Mouse (Mus musculus) kidney, postnatal 4 days (tissue): ENCODE results near the gene Ddr1.
A peak's percentile ranks its signal among the peaks of the same experiment; 100 is the strongest.

ENCODE experiments used
- DNase-seq, 2 experiments: peaks; one replicate each; pipeline ENCODE4 v3.0.0; 2021; ENCODE audit warnings: mixed read lengths in 2 of 2

Ddr1 gene

DNA sequence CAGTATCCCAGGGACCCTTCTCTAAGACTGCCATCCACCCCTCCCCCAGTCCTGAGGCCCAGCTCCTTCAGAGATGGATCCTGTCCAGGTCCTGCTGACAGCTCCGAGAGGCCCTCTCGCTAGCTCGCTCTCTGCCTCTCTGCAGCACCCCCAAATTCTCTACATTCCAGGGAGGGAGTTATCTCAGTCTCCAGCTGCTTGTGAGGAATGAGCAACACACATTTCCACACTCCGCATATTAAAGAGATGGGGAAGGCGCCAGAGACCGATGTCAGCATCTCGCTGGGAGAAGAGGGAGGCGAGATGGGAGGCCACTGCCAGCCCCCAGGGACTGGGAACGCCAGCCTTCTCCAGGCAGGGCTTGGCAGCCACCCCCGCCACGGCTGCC lies 15.9 kb upstream of the Ddr1 start:
- DNase-seq: peak; percentile 66 to 71

DNA sequence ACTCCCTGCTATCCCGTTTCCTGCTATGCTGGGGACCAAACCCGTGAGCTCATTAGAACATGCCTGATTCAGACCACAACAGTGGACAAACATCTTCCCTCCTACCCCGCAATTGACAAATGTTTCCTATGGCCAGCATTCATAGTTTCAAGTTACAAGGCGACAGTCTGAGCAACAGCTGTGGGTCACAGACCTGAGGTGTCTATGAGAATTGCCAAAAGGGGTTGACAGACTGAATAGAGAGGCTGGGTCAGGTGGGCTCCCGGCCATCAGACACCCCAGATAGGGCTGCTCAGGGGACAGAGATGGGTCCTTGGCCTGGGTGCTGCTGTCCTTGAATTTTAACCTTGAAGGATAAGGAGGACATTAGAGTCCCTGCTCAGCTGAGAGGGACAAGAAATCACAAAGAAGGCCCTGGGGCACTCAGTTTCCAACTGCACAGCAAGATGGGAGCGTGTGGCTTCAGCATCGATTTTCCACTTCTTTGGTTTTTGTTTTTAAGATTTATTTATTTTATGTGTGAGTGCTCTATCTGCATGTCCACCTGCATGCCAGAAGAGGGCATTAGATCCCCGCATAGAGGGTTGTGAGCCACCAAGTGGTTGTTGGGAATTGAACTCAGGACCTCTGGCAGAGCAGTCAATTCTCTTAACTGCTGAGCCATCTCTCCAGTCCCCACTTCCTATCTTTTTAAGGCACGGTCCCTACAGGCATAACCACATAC lies 15.4 kb upstream of the Ddr1 start:
- DNase-seq: no peak

DNA sequence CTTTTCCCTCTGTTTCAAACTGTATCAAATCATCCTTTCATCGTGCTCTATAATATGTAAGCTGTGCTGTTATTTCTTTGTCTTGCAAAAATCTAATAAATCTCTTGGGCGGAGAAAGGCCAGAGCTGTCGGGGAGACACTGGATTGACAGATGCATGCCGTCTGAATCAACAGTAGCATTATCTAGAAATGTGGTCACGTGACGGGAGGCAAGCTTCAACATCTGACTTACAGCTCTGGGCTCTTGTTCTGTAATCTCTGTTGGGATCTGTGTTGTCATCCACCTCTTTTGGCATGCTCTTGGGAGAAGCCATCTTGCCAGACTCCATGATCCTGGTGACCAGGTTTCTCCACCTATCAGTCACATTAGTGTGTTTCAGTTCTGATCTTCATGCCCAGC lies 12.7 kb upstream of the Ddr1 start:
- DNase-seq: no peak

DNA sequence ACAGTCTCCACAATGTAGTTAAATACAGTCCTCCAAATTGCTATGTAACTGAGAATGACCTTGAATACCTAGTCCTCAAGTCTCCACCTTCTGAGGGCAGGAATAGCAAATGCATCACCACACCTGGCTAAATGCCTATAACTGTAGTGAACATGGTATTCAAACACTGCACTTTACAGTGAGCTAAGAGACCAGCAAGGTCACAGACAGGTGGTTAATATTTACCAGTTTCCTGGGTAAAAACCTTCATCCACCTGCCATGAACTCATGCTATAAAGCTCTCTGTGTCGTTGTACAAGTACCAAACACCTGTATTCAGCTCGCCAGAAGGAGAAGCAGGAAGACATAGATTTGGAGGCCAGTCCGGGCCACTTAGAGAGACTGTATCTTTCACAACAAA lies 11.7 kb upstream of the Ddr1 start:
- DNase-seq: no peak

DNA sequence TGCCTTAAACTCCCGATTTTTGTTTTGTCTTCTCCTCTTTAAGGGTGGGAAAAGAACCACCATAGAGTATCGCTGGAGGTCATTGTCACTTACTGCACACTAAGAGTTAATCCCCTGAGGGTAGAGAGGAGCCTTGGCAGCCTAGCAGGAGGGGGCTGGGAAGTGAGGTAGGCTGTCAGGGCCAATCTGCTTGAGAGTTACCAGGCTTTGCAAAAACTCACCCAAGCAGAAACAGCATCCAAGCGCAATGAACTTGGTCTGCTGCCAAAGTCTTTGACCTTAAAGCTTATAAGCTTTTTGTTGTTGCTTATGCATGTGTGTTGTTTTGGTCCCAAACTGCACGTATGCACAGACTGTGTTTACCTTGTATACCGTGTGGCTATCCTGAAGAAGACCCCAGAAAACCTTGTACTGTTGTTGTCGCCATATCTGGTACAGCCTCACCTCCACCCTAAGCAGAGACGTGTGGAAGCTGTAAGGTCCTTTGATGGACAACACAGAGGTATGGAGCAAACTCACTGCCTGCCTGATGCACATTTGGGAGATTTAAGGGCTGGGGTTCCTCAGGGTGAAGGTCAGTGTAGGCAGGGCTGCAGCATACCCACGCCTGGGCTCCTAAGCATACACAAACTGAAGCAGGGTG lies 6.4 kb upstream of the Ddr1 start:
- peak; percentile 65 to 78 for DNase-seq

DNA sequence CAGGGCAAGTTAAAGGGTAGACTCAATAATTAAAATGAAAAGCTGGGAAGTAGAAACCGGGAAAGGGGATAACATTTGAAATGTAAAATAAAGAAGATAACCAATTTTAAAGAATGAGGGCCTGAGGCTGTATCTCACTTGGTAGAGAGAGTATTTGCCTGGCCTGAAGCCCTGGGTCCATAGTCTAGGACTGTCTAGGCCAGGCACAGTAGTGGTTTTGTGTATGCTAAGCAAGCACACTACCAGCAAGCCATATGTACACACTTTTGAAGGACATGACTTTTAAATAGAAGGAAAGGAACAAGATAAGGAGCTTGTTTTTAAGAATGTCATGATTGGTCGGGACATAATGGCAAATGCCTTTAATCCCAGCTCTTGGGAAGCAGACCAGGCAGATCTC lies 4.2 kb upstream of the Ddr1 start:
- DNase-seq: no peak

DNA sequence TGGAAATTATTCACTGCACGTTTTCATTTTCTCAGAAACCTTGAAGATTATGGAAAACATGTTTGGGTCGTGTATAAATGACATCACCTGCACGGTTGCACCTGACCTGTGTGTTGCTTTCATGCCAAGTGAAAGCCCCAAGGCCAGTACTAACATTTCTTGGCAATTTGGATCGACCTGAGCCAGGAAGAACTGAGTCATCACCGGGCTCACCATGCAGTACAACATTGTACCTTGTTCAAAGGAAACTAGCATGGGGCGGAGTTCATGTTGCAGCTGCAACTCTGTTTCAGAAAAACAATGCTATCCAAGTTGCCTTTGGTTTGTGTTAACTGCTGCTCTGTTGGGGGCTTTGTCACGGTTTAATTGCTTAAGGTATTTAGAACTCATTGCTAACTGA lies 3.5 kb upstream of the Ddr1 start:
- DNase-seq: peak in 1 of 2 experiments; percentile 24

DNA sequence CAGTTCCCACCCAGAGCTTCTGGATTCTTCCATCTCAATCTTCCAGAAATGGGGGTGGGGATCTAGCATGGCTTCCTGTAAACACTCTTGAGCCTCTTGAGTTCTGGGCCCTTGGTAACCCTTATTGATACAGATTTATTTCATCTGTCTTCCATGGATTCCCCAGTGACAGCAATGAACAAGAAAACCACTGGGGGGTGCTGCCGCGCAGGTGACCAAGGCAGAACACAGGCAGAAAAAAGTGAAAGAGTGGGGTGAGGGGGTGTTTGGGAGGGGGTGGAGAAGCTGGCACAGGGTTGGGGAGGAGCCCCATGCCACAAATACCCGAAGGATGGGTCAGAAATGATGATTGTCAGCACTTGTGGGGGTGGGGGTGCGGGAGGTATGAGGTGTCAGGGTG lies 1.4 kb upstream of the Ddr1 start:
- DNase-seq: peak; percentile 77 to 83

DNA sequence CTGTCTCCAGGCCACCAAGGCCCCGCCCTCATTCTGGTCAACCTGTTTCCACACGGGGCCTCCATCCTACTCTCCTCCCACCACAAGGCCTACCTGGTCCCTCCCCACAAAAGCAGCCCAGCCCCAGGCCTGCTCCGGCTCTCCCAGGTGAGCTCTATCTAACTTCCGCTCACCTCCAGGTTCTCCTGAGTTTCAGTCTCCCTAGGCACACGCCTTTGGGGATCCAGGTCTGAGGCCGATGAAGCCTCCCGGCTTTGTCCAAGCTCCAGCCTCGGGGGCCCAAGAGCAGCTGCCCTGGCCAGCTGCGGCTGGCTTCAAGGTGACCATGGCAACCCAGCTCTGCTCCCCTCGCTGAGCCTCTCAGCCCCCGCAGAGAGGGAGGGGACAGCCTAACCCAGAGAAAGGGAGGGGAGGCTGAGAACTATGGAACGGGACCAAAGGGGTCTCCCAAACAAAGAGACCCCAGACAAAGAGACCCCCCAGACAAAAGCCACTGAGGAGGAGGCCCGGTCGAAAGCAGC lies 610 bp downstream of the Ddr1 start:
- DNase-seq: peak; percentile 68 to 78

DNA sequence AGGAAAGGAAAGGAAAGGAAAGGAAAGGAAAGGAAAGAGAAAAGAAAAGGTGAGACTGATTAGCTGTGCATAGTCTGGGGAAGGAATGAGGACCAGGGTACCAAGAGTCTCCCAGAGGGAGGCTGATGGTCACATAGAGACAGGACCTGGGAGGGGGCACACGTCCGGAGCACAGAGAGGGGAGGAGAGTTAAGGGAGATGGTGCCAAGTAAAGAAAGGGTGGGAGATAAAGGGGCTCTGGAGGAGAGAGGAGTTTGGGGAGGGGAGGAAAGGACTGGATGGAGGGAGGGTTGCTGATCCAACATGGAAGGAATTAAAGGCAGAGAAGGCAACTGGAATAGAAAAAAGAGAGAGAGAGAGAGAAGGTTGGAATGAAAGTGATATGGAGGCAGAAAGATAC lies 1.4 kb downstream of the Ddr1 start:
- DNase-seq: no peak

DNA sequence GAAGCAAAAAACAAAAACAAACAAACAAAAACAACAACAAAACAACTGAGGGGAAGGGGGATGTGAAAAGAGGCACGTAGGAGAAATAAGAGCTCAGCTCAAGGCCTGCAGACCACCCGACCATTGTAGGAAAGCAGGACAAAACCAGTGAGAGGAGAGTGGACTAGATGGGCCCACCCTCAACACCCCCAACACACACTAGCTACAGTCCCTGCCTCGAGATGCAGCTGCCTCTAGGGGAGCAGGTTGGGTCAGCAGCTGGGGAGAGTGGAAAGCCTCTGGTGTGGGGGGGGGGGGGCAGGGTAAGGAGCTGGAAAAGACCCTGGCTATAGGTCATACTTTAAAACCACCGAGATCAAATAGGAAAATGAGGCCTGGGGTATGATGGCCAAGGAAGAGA lies 1.8 kb downstream of the Ddr1 start:
- no peak for DNase-seq

DNA sequence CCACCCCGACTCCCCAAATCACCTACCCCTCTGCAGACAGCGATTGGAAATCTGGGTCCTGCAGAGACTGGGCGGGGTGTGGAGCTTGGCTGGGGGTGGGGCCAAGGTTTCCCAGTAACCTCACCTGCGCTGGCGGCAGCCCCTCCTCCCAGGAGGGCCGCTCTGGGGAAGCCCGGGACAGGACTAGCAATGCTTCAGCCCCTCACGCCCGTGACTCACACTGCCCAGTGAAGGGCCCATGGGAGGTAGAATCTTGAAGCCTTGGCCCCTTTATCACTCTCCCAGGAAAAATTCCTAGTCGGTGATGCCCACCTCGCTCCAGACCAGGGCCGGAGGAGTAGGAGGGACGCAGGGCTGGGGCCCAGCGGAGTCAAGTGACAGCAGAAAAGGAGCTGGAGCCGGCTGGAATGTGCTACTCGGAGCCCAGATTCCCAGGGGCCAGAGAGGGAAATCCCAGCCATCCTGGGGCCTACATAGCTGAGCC lies 2.4 kb downstream of the Ddr1 start:
- peak; percentile 78 to 88 for DNase-seq

DNA sequence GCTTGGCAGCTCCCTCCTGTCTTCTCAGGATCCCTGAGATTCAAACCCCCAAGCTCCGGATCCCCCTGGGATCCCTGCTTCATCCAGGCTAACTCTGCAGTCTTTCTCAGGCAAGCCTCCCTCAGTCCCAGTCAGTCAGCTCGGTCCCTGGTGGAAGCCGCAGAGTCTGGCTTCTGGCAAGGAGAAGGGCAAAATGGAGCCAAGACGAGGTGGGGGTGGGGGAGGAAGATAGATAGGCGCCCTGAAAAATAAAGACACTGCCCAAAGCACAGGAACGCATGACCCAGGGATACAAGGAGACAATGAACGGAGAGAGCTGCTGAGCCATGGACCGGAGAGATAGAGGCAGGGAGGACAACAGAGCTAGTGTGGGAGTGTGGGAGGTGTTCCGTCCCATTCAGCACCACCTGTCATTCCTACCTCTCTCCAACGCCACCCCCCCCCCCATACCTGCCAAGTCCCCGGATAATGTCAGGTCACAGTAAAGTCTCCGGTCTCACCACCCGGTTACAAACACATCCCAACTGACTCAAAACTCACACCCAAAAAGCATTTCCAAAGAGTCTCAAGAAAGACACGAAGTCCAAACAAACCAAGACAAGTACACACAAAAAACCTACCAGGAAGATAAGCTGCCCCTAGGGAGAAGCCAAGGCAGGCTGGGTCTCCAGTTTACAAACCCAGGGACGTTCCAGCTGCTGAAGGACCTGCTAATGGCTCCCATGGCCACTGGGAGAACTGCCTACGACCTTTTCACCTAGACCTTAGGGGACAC lies 3.0 kb downstream of the Ddr1 start:
- DNase-seq: peak; percentile 51 to 66

DNA sequence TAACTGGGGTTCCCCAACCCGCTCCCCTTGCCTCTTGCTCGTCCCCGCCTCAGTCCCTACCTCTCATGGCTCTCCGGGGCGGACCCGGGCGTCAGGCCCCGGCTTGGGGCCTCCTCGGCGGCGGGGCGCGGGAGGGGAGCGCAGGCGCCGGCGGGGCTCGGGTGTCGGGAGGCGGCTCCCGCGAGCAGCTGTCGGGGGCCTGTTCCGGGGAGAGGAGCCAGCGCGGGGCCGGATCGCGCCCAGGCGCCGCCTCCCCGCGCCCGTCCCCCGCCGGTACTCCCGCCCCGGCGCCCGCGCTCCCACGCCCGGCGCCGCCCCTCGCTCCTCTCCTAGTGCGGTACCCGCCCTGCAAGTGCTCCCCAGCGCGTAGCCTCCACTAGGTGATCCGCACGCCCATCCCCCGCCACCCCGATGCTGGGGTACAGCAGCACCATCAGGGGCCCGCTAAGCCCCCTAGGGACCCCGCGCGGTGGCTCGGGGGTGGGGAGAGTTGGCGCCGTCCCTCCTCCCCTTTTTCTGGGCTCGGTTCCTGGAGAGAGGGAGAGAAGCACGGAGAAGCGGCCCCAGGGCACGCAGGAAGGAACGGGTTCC lies 4.0 kb downstream of the Ddr1 start:
- peak; percentile 86 to 91 for DNase-seq

DNA sequence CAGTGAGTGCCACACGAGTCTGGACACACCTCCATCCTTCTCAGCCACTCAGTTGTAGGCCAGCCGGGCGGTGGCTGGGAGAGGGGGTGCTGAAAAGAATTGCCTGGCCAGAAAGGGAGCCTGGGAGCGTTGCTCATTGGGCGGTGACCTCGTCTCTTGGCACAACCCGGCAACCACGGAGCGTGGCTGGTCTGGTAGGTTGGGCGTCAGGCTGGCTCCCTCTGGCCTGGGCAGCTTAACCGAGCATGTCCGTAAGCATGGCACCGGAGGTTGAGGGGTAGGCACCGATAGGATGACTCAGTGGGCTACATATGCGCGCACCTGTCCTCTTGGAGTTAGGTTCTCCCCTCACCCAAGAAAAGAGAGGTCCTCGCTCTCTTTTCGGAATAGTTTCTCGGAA lies 4.5 kb downstream of the Ddr1 start:
- DNase-seq: peak; percentile 84 to 92

DNA sequence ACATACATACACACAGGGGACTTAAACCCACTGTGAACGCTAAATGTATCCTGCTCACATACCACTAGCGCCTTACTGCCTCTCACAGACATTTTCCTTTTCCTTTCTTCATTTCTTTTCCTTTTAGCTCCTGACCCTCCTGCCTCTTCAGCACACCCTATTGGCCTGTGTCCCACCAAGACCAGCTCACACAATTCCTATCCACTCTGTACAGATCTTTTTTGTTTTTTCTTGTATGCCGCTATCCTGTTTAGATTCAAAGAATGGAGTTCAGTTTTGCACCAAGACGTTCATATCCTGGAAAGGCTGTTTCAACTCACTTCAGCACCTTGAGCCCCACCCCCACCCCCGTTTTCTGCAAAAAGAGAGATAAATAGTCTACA lies 5.9 kb downstream of the Ddr1 start:
- DNase-seq: no peak

DNA sequence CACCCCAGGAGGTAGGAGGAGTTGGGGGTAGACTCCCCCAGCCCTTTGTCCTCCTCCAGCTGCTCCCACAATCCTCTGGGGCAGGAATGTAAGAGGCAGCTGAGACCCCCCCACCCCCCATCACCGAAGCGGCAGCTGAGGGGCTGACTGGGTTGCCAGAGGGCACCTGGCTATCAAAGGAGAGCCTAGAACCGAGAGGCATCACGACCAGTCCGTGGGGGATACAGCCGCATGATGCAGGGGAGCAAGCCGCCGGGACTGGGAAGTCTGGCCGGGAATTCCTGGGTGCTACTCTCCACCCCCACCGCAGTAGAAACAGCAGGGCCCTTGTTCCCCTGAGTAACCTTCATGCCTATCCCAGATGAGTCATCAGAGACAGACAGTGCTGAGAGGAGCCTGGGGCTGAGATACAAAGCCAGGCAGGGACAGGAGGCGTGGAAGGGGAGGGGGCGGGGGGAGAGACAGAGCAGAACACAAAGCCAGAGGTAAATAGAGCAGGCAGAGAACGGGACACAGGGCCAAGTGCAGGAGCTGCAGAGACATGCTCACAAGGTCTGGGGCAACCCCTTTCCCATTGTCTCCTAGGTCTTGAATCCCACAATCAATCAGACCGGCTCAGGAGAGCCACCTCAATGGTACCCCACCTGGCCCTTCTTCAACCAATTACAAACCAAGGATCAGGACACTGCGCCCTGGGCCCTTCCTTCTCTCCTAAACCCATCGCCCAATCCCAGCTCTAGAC lies 6.5 kb downstream of the Ddr1 start:
- peak; percentile 54 to 69 for DNase-seq

DNA sequence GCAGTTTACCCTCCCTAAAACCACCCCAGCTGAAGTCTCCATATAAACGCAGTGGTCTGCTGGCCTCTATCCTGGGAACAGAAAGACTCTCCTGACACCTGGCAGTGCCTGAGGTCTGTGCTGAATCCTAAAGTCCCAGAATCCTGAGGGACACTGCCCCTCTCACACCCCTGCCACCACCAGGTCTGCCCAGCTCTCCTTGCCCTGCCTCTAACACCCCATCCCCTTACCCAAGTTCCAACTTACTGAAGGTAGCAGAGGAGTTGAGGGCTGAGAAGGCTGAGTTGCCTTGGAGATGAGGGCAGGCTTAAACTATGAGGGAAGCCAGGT lies 7.0 kb downstream of the Ddr1 start:
- no peak for DNase-seq

DNA sequence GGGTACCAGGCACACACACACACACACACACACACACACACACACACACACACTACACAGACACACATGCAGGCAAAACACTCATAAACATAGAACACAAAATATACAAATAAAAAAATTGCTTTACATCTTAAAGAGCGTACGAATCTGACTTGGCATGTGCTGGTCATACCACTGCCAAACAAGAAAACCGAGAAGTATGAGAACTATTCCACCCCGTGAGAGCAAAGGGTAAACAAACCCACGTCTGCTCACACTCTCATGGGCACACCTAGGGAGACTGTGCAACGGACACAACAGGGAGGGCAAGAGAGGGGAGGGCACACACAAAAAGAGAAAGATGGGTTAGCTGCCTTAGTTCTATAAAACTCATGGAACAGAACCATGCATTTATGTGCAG lies 7.7 kb downstream of the Ddr1 start:
- DNase-seq: no peak

DNA sequence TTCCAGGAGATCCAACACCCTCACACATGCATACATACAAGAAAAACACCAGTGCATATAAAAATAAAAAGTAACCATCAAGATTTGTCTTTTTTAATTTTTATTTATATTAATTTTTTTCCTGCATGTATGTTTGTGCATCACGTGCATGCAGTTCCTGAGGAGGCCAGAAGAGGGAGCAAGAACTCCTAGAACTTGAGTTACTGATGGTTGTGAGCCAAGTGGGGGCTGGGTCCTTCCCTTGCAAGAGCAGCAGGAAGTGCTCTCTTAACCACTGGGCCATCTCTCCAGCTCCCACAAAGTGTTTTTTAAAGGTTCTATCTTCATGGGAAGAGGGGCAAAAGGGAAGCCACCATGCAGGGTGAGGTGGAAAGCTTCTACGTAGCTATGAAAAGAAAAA lies 9.1 kb downstream of the Ddr1 start:
- peak; percentile 81 to 84 for DNase-seq

DNA sequence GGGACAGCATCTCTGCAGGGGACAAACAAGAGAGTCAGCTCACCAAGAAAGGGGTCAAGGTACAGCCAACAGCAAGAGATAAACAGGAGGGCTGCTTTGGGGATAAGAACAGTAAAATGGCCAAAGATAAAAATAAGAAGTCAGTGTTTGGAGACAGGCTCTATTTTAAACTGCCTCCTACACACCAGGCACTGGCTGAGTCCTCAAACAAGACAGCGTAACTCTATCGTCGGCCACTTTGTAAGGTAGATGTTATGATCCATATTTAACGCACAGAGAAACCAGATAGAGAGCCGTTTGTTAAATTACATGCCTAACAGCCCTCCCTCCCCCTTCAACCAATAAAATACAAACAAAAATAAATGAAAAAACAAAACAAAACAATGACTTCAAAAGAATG lies 10.5 kb downstream of the Ddr1 start:
- DNase-seq: no peak

DNA sequence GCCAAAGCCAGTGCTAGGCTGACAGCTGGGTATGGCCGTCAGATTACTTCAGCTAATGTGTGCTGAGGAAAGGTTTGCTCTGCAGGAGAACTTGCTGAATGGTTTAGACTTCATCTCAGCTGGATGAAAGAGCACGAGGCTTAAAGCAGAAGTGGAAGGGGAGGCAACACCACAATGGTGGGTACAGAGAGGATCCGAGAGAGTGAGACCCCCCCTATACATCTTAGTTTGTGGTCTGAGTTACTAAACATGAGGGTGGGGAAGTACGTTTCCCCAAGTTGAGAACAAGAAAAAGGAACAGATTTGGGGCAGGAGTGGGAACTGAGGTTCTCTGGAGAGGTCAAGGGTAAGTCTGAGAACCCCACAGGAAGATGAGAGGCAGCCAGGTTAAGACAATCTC lies 12.1 kb downstream of the Ddr1 start:
- no peak for DNase-seq

DNA sequence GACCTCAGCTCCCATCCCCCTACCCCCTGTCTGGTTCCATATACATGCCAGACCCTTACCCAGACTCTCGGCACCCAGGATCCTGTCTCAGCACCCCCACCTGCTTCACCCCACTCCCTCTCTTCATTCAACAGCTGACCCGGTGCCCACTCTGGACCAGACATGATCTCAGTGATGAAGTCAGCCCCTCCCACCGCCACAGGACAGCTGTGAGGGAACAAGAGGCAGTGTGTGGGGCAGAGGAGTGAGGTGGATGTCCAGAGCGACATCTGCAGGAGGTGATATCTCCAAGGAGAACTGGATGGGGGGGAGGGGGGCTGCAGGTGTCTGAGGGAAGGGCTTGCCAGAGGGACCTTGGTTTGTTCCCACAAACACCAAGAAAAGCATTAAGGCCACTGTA lies 12.6 kb downstream of the Ddr1 start:
- no peak for DNase-seq
